9 mouse cellular contexts compared by ENCODE assay signal in the genomic region with DNA sequence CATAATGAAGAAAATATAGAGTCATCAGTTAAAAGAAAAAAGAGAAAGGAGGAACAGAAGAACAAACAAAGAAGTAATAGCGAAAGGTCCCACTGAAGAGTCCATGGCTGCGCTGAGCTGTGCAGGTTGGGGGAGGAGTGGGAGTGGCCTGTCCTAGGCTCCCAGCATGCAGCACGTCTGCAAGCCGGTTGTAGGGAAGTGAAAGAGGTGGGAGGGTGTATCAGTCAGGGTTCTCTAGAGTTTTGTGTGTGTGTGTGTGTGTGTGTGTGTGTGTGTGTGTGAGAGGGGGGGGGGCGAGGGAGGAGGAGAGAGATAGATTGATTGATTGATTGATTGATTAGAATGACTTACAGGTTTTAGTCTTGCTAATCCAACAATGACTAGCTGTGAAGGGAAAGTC. TPM values are rescaled to one million over a fixed set of nuclear protein-coding genes. Genes with fewer than 3 reads are reported as not detected.
A peak's percentile ranks its signal among the peaks of the same experiment; 100 is the strongest.
DNase-seq lines count a peak whose midpoint lies in the region; ATAC-seq and TF ChIP-seq lines count a peak whose summit lies in the region.
"Had no signal": no experiment of that assay in that cellular context is flagged by ENCODE, and none has a peak within 500 bp of the region (broad histone marks: within the 10 kb centered on the region; RNA-seq: fewer than 3 reads in every experiment).

No protein-coding gene starts in this region.

- H3K9me3 ChIP-seq in liver, embryonic 14.5 days (ENCODE audit: control insufficient read depth, low read length): no peaks in the 10 kb centered on the region
- no peaks in the 10 kb centered on the region for H3K9me3 ChIP-seq in forebrain, postnatal 0 days (ENCODE audit: low read length)
- H3K9me3 ChIP-seq in midbrain, embryonic 16.5 days (replicated peaks; ENCODE audit: control insufficient read depth, low read length, poor library complexity, severe bottlenecking): no peaks in the 10 kb centered on the region

- H3K4me3 ChIP-seq in liver, embryonic 14.5 days (ENCODE audit: insufficient read depth in 1 of 2, low read depth in 2 of 2, low read length in 2 of 2): no peak overlapping the region
- no peak overlapping the region for H3K4me3 ChIP-seq in spleen, adult 2 months (ENCODE audit: extremely low read depth, insufficient read depth, insufficient read length)
- no peak overlapping the region for H3K4me3 ChIP-seq in forebrain, postnatal 0 days (ENCODE audit: low read depth, low read length)
- no peak overlapping the region for H3K4me3 ChIP-seq in midbrain, embryonic 16.5 days (ENCODE audit: low read depth, low read length)

- no peak overlapping the region for H3K27ac ChIP-seq in liver, embryonic 14.5 days
- H3K27ac ChIP-seq in spleen, adult 2 months (ENCODE audit: insufficient read depth, low read length): no peak overlapping the region; the same call in 1 of the 2 replicates
- no peak overlapping the region for H3K27ac ChIP-seq in forebrain, postnatal 0 days (ENCODE audit: low read depth, low read length)
- no peak overlapping the region for H3K27ac ChIP-seq in midbrain, embryonic 16.5 days (ENCODE audit: low read length)

- H3K27me3 ChIP-seq in liver, embryonic 14.5 days (ENCODE audit: control insufficient read depth, insufficient read depth, low read length): no peaks in the 10 kb centered on the region
- no peaks in the 10 kb centered on the region for H3K27me3 ChIP-seq in spleen, adult 2 months (ENCODE audit: control insufficient read depth, insufficient read depth, low read length)
- no peaks in the 10 kb centered on the region for H3K27me3 ChIP-seq in forebrain, postnatal 0 days (ENCODE audit: insufficient read depth, low read length)
- no peaks in the 10 kb centered on the region for H3K27me3 ChIP-seq in midbrain, embryonic 16.5 days (ENCODE audit: control insufficient read depth, insufficient read depth, low read depth, low read length)

- TF ChIP-seq CTCF in liver, embryonic 14.5 days (IDR thresholded peaks at IDR 0.05; ENCODE audit: low read depth): no peak
- no peak for TF ChIP-seq CTCF in spleen, adult 2 months (IDR thresholded peaks at IDR 0.05; ENCODE audit: extremely low read depth, insufficient read depth, insufficient read length, insufficient replicate concordance)
- no peak for TF ChIP-seq CTCF in forebrain, postnatal 0 days (IDR thresholded peaks at IDR 0.05; ENCODE audit: low read depth)

- H3K4me1 ChIP-seq in liver, embryonic 14.5 days (replicated peaks; ENCODE audit: control insufficient read depth in 2 of 2, insufficient read depth in 2 of 2, low read length in 1 of 2): peaks cover 0 to 20% of the 10 kb centered on the region in 2 experiments; a peak in 2 of 4 replicates
- H3K4me1 ChIP-seq in spleen, adult 2 months (ENCODE audit: control insufficient read depth, insufficient read depth, insufficient read length): peaks cover 15% of the 10 kb centered on the region
- H3K4me1 ChIP-seq in forebrain, postnatal 0 days (ENCODE audit: insufficient read depth): no peaks in the 10 kb centered on the region
- H3K4me1 ChIP-seq in midbrain, embryonic 16.5 days (ENCODE audit: control insufficient read depth, insufficient read depth, low read length): no peaks in the 10 kb centered on the region

- H3K4me2 ChIP-seq in liver, embryonic 14.5 days (ENCODE audit: low read depth): peak overlapping the region; percentile 13; the same call in 1 of the 2 replicates
- H3K4me2 ChIP-seq in forebrain, postnatal 0 days (ENCODE audit: low read depth): no peak overlapping the region
- no peak overlapping the region for H3K4me2 ChIP-seq in midbrain, embryonic 16.5 days (ENCODE audit: low read length)
- H3K4me2 ChIP-seq: midbrain, embryonic 11.5 days had no signal

- H3K9ac ChIP-seq in liver, embryonic 14.5 days (replicated peaks): no peak overlapping the region
- H3K9ac ChIP-seq in forebrain, postnatal 0 days: no peak overlapping the region
- H3K9ac ChIP-seq in midbrain, embryonic 16.5 days (ENCODE audit: low read depth, low read length): no peak overlapping the region

- peak; percentile 79 for ATAC-seq in activated CD4-positive, CD25-positive, alpha-beta regulatory T cell, adult 4 months
- ATAC-seq in liver, embryonic 14.5 days (ENCODE audit: insufficient read depth): peak; percentile 63
- ATAC-seq in forebrain, postnatal 0 days: no peak
- ATAC-seq in midbrain, embryonic 16.5 days: no peak

- 31% methylated on average over 4 of the region's 5 CpGs for WGBS in liver, embryonic 14.5 days (ENCODE audit: insufficient replicate concordance)
- WGBS in spleen, adult 2 months: 10% methylated on average over 4 of the region's 5 CpGs
- WGBS in forebrain, postnatal 0 days: 56% methylated on average over 5 of the region's 5 CpGs
- 54% methylated on average over 5 of the region's 5 CpGs for WGBS in midbrain, embryonic 16.5 days

- intact Hi-C loops in heart, postnatal 36 days (cut with DNase I): no loop called here

- TF ChIP-seq EP300 in liver, embryonic 14.5 days (IDR thresholded peaks at IDR 0.05; ENCODE audit: low read depth): no peak

- DNase-seq in lung, adult 18-20 months: peak; percentile 35 to 44
- no peak for DNase-seq in lung, postnatal 14 days
- no peak for DNase-seq in liver, embryonic 14.5 days (ENCODE audit: low read depth in 3 of 3, low spot score in 3 of 3)
- peak; percentile 63 to 70 for DNase-seq in spleen, adult 2 months (ENCODE audit: low read depth in 1 of 2, low spot score in 2 of 2)
- no peak for DNase-seq in forebrain, postnatal 0 days
- DNase-seq in heart, postnatal 36 days: no peak

- no peaks in the 10 kb centered on the region; the same call in 1 of the 2 replicates for H3K36me3 ChIP-seq in liver, embryonic 14.5 days (replicated peaks; ENCODE audit: control insufficient read depth, insufficient read depth, low read depth)
- peaks cover 12% of the 10 kb centered on the region for H3K36me3 ChIP-seq in spleen, adult 2 months (ENCODE audit: control insufficient read depth, insufficient read depth, low read length)
- peaks cover 35% of the 10 kb centered on the region for H3K36me3 ChIP-seq in forebrain, postnatal 0 days (ENCODE audit: insufficient read depth)
- peaks cover 24% of the 10 kb centered on the region for H3K36me3 ChIP-seq in midbrain, embryonic 16.5 days (ENCODE audit: control insufficient read depth, insufficient read depth, low read length)

- TF ChIP-seq POLR2A in spleen, adult 2 months (IDR thresholded peaks at IDR 0.05; ENCODE audit: low read depth, low read length): no peak

RNA-seq across cellular contexts. Expression of a gene that starts 21.9 kb away (rescaled TPM):
- 10 to 100 TPM; 25.9 to 33.6 TPM for polyA plus RNA-seq in activated CD4-positive, CD25-positive, alpha-beta regulatory T cell, adult 4 months (2017; shearing (Covaris generic))
- 15.7 and 16.3 TPM in 2 replicates for polyA plus RNA-seq in liver, embryonic 14.5 days (2012; rRNA removed)
- 17.6 and 18.0 TPM in 2 replicates for polyA plus RNA-seq in liver, embryonic 14.5 days (2014; fragmentation: Nextera tagmentation; extraction: Ambion mirVana)
- polyA plus RNA-seq in spleen, adult 2 months (2012; rRNA removed): 103 and 134 TPM in 2 replicates
- total RNA-seq in forebrain, postnatal 0 days (2014; rRNA removed): 123 and 167 TPM in 2 replicates
- polyA plus RNA-seq in forebrain, postnatal 0 days (2015; fragmentation: Nextera tagmentation; extraction: Ambion mirVana): 96.1 and 109 TPM in 2 replicates
- total RNA-seq in heart, postnatal 36 days (2021): 100 to 1,000 TPM; 154 to 155 TPM
- polyA plus RNA-seq in midbrain, embryonic 16.5 days (2015; fragmentation: Nextera tagmentation; extraction: Ambion mirVana): 118 and 126 TPM in 2 replicates

RNA-seq across cellular contexts. Expression of a gene that starts 27.9 kb away (rescaled TPM):
- 10 to 100 TPM; 26.7 to 26.8 TPM for polyA plus RNA-seq in activated CD4-positive, CD25-positive, alpha-beta regulatory T cell, adult 4 months (2017; shearing (Covaris generic))
- polyA plus RNA-seq in liver, embryonic 14.5 days (2012; rRNA removed): 5.4 and 6.7 TPM in 2 replicates
- 9.0 and 9.5 TPM in 2 replicates for polyA plus RNA-seq in liver, embryonic 14.5 days (2014; fragmentation: Nextera tagmentation; extraction: Ambion mirVana)
- polyA plus RNA-seq in spleen, adult 2 months (2012; rRNA removed): 65.6 and 67.6 TPM in 2 replicates
- 27.7 and 37.7 TPM in 2 replicates for total RNA-seq in forebrain, postnatal 0 days (2014; rRNA removed)
- 79.2 and 80.7 TPM in 2 replicates for polyA plus RNA-seq in forebrain, postnatal 0 days (2015; fragmentation: Nextera tagmentation; extraction: Ambion mirVana)
- total RNA-seq in heart, postnatal 36 days (2021): 10 to 100 TPM; 20.0 to 21.6 TPM
- polyA plus RNA-seq in midbrain, embryonic 16.5 days (2015; fragmentation: Nextera tagmentation; extraction: Ambion mirVana): 54.9 and 63.3 TPM in 2 replicates

RNA-seq across cellular contexts. Expression of a gene that starts 30.6 kb away (rescaled TPM):
- 10 to 100 TPM; 86.6 to 90.3 TPM for polyA plus RNA-seq in activated CD4-positive, CD25-positive, alpha-beta regulatory T cell, adult 4 months (2017; shearing (Covaris generic))
- 28.8 and 33.0 TPM in 2 replicates for polyA plus RNA-seq in liver, embryonic 14.5 days (2012; rRNA removed)
- 51.8 and 52.1 TPM in 2 replicates for polyA plus RNA-seq in liver, embryonic 14.5 days (2014; fragmentation: Nextera tagmentation; extraction: Ambion mirVana)
- polyA plus RNA-seq in spleen, adult 2 months (2012; rRNA removed): 70.3 and 78.4 TPM in 2 replicates
- 36.6 and 40.0 TPM in 2 replicates for total RNA-seq in forebrain, postnatal 0 days (2014; rRNA removed)
- 133 and 140 TPM in 2 replicates for polyA plus RNA-seq in forebrain, postnatal 0 days (2015; fragmentation: Nextera tagmentation; extraction: Ambion mirVana)
- 10 to 100 TPM; 20.5 to 21.3 TPM for total RNA-seq in heart, postnatal 36 days (2021)
- 117 and 119 TPM in 2 replicates for polyA plus RNA-seq in midbrain, embryonic 16.5 days (2015; fragmentation: Nextera tagmentation; extraction: Ambion mirVana)

RNA-seq across cellular contexts. Expression of a gene that starts 56.0 kb away (rescaled TPM):
- polyA plus RNA-seq in activated CD4-positive, CD25-positive, alpha-beta regulatory T cell, adult 4 months (2017; shearing (Covaris generic)): 10 to 100 TPM; 29.7 to 31.8 TPM
- 12.8 and 16.2 TPM in 2 replicates for polyA plus RNA-seq in liver, embryonic 14.5 days (2012; rRNA removed)
- polyA plus RNA-seq in liver, embryonic 14.5 days (2014; fragmentation: Nextera tagmentation; extraction: Ambion mirVana): 9.9 and 10.2 TPM in 2 replicates
- 51.5 and 56.3 TPM in 2 replicates for polyA plus RNA-seq in spleen, adult 2 months (2012; rRNA removed)
- 55.6 and 58.6 TPM in 2 replicates for total RNA-seq in forebrain, postnatal 0 days (2014; rRNA removed)
- 34.8 and 37.6 TPM in 2 replicates for polyA plus RNA-seq in forebrain, postnatal 0 days (2015; fragmentation: Nextera tagmentation; extraction: Ambion mirVana)
- 10 to 100 TPM; 12.4 to 12.9 TPM for total RNA-seq in heart, postnatal 36 days (2021)
- polyA plus RNA-seq in midbrain, embryonic 16.5 days (2015; fragmentation: Nextera tagmentation; extraction: Ambion mirVana): 75.1 and 78.8 TPM in 2 replicates

Comparison
In these comparisons a context has a peak if more than half of its experiments do, and no peak if none do; other contexts are left out.
1. DNase-seq: peak in lung, adult 18-20 months (2 of 2) and spleen, adult 2 months (2 of 2); none in lung, postnatal 14 days (single experiment), liver, embryonic 14.5 days (0 of 3), forebrain, postnatal 0 days (single experiment) and heart, postnatal 36 days (0 of 2).
2. ATAC-seq: peak in activated CD4-positive, CD25-positive, alpha-beta regulatory T cell, adult 4 months (single experiment) and liver, embryonic 14.5 days (single experiment); none in forebrain, postnatal 0 days (single experiment) and midbrain, embryonic 16.5 days (single experiment).